Mouse (Mus musculus): ENCODE data around the gene Gm7102. TPM values are rescaled to one million over a fixed set of nuclear protein-coding genes. Genes with fewer than 3 reads are reported as not detected.

The Gm7102 gene
- not detected for polyA plus RNA-seq (2015; fragmentation: Illumina TruSeq; extraction: RNeasy Lipid Tissue Mini Kit (QIAGEN cat#74804); ENCODE audit: insufficient read depth, low replicate concordance)

DNA sequence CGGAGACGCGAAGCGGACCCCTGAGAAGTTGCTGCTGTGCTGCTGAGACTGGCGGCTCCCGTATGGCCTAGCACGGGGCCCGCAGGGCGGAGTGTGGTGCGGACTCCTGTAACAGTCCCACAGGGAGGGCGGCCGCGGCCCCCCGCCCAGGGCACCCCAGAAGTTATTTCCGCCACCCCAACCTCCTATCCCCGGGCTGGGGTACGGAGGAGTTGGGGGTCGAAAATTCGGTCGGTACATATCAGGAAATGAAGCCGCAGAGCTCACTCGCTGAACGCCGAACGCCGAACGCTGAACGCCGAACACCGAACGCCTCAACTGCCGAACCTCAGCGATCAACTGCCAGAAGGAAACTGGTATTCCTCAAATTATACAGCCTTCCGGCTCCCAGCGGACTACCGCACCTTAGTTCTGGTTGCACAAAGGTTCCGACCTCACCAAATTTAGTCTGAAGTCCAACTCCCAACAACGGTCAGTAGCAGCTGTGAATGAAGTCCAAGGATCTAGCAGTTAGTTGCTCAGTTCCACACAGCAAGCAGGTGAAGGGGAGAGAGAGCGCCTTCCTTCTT, at the start of gene Gm7102:
Gene Gm7102, minus strand, starts transcription at position 554 of the 569 bp plus-strand sequence.

DNA sequence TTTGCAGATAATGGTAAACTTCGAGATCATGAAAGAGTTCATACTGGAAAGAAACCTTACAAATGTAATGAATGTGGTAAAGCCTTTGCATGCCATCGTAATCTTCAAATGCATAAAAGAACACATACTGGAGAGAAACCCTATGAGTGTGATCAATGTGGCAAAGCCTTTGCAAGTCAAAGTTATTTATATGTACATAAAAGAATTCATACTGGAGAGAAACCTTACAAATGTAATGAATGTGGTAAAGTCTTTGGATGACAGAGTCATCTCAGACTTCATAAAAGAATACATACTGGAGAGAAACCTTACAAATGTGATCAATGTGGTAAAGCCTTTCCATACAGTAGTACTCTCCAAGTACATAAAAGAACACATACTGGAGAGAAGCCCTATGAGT, 7.5 kb upstream of the Gm7102 start, which contains the start of gene Gm6020:
Gene Gm6020, plus strand, starts transcription at position 301 of the 400 bp plus-strand sequence.

DNA sequence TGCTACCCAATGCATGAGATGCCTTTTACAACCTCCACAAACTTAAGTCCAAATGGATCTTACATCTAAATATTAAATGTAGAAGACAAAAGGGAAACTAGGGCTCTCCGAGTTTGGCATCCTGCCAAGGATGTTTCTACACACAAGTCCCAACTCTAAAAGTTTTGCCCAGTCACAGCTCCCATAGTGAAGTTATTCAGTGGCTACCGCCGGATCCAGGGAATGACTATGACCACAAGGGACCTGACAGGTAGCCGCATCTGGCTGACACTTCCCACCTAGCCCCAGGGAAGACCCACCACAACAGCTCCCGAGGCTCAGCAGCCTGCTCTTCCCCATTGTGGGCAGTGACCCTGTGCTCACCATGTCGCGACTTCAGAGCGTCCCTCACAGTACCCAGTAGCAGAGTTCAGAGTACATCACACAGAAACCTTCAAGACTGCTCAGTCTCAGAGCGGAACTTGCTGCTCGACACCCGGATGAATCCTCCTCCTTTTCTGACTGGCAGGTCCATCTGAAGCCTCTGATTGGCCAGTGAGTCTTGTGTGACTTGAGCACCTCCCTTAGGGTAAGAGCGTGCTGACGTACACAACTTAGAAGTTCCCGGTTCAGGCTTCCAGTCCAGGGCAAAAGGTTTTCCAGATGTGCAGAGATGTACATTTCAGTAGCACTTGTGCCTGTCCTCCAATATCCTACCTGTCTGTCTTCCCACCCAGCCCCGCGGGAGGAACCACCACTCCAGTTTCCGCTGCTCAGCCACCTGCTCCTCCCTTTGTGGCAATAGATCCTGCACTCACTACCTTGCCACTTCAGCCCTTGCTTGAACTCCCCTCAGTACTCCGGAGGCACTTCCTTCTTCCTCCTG, 35.5 kb downstream of the Gm7102 start, which contains the start of gene Zfp950:
Gene Zfp950, minus strand, starts transcription at position 499 of the 865 bp plus-strand sequence.

Other genes starting within 250 kb of the Gm7102 start
- 126 TPM for gene Zfp950, start 35.5 kb downstream of the Gm7102 start, polyA plus RNA-seq (2015; fragmentation: Illumina TruSeq; extraction: RNeasy Lipid Tissue Mini Kit (QIAGEN cat#74804); ENCODE audit: insufficient read depth, low replicate concordance)
- gene Gm6020, start 7.6 kb upstream of the Gm7102 start, polyA plus RNA-seq (2015; fragmentation: Illumina TruSeq; extraction: RNeasy Lipid Tissue Mini Kit (QIAGEN cat#74804); ENCODE audit: insufficient read depth, low replicate concordance): not detected
- 31.3 TPM for gene Csf2ra, start 52.1 kb upstream of the Gm7102 start, polyA plus RNA-seq (2015; fragmentation: Illumina TruSeq; extraction: RNeasy Lipid Tissue Mini Kit (QIAGEN cat#74804); ENCODE audit: insufficient read depth, low replicate concordance)
- gene Gm21060, start 120.8 kb upstream of the Gm7102 start, polyA plus RNA-seq (2015; fragmentation: Illumina TruSeq; extraction: RNeasy Lipid Tissue Mini Kit (QIAGEN cat#74804); ENCODE audit: insufficient read depth, low replicate concordance): not detected